Mouse (Mus musculus): ENCODE measurements around the gene Adgrl3.
"Not testable (repeated sequence)": the region's sequence is repeated elsewhere in the genome, so short reads cannot be mapped to it uniquely, and the experiment has no call there.

The Adgrl3 gene

DNA sequence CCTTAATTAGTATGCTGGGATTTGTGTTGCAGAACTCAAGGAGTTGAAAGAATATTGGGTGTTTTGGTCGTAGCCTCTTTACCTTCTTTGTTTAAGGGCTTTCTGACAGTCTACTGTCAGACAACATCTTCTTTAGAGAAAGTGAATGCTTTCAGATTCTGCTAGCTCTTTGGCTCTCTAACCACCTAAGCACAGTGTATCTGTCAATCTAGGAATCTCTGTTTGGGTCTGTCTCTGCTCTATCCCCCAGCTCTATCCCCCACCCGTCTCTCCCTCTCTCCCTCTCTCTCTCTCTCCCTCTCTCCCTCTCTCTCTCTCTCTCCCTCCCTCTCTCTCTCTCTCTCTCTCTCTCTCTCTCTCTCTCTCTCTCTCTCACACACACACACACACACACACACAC lies 535.2 kb downstream of the Adgrl3 start:
- not testable (repeated sequence) for DNase-seq (ENCODE audit: low read depth in 2 of 2, low spot score in 2 of 2)

DNA sequence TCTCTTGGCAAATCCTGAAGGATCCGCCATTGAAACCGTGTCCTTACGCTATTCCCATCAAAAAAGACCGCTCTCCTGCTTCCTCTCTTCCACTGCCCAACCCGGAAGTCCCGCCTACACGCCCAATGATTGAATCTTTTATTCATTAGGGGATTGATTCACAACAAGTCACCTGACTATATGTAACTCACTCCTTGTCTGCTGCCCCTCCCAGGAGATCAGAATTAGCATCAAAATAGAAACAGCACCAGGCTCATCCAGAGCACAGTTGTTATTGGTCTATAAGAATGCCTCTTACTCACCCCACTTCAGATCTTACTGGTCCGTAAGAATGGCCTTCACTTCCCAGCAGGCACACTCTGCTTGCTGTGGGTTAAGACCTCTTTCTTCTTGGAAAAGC lies 536.1 kb downstream of the Adgrl3 start:
- no peak for DNase-seq (ENCODE audit: low read depth in 2 of 2, low spot score in 2 of 2)

DNA sequence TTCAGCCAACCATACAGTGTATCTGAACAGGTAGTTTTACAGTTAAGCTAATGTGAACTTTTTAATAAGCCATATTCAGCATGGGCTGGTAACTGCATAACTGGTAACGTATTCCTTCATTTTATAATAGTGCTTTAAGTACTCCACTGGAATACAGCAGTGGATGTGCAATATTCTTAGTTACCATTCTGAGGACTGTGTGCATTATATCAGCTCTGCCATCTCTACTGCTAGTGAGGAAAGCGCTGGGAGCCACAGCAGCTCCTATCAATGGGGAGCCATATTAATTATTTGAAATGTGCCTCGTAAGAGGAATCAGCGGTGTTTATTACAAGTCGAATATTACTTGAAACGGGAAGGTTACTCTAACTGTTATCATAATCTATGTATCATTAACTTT lies 539.0 kb downstream of the Adgrl3 start:
- DNase-seq (ENCODE audit: low read depth in 2 of 2, low spot score in 2 of 2): no peak

DNA sequence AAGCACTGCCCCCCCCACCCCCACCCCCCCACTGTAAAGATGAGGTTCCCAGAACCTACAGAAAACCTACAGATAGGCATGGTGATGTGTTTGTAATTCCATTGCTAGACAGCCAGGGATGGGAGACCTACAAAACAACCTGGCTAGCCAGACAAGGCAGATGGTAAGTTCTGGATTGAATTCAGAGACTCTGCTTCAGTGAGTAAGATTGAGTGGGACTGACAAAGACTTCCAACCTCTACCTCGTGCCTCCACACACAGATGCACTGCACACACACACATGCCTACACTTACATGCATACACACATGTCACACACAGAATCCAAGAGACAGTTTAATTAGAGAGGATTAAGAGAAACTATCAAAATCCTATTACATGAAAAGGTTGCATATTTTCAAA lies 544.4 kb downstream of the Adgrl3 start:
- no peak for DNase-seq (ENCODE audit: low read depth in 2 of 2, low spot score in 2 of 2)

DNA sequence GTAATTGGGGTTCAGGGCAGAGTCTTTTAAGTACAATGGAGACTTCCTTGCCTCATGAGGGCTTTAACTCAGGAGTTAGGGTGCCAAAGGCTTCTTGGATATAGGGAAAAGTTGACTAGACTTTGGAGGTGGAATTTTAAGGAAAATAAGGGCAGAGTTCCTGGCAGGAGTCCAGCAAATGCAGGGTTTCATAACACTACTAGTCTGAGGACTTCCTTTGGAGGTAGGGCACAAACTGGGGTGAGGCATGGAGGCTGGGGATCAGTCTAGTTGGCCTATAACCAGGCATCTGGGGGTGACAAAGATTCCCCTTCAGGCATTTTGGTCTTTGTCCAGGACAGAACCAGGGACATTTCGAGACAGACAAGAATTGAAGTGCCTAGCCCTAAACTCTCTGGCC lies 546.6 kb downstream of the Adgrl3 start:
- no peak for DNase-seq (ENCODE audit: low read depth in 2 of 2, low spot score in 2 of 2)

DNA sequence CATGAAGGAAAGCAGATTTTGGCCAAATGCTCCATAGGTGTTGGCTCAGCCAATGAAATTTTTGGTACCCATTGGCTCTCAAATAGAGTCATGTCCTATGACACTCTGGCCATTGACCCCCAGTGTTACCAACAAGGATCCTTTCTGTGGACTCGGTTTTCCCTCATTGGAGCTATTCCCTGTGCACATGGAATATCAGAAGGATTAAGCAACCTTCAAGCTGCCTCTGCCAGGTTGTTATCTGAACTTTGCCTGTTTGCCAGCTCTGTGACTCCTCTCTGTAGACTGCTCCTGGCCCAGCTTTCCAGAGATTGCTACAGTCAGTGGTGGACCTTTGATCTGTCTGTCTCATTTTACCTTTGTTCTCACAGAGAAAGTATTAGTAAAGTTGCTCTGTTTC lies 548.8 kb downstream of the Adgrl3 start:
- no peak for DNase-seq (ENCODE audit: low read depth in 2 of 2, low spot score in 2 of 2)

DNA sequence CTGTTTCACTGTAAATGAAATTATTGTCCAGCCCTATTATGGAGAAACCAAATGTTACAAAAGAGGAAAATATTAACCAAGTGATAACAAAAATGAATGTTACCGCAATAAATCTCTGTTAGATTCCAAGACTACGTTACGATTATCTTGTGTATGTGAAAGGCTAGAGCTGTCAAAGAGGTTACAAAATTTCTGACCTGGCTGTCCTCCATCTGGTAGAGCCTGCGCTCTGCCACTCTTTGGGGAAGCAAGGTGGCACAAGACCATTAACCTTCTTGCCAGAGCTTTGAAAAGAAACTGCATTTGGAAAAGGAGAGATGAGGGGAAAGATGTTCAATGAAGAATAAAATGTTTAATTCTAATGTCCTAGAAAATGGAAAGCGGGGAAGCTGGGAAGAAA lies 562.9 kb downstream of the Adgrl3 start:
- no peak for DNase-seq (ENCODE audit: low read depth in 2 of 2, low spot score in 2 of 2)

DNA sequence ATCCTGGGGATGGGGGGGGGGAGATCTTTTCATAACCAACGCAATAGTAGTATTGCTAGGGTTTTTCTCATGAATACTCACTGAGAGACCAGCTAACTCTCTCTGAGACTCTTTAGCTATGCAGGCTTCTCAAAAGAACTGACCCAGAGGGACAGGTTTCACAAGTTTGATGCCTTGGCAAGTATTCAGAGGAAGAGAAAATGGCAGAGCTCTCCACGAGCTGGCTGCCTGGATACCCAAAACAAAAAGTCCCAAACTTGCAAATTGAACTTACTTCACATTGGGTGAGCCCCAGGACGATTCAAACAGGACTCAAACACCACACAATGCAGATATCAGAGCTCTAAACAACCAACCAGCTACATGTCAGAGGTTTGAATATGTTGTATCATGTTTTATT lies 563.5 kb downstream of the Adgrl3 start:
- no peak for DNase-seq (ENCODE audit: low read depth in 2 of 2, low spot score in 2 of 2)

DNA sequence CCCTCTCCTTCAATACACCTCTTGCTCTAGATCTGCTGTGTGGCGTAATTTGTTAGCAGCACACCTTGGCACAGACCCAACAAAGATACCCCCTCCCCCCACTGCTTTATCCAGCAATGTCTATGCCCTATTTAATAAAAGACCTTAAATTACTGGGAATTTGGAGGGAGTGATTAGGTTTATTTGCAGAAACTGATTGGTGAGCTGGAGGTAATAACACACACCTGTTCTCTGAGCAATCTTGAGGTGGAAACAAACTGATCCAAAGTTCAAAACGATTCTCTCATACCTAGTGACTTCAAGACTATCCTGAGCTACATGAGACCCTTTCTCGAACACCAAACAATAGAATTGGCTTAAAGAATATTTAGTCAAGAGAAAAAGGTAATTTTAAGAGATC lies 565.0 kb downstream of the Adgrl3 start:
- DNase-seq (ENCODE audit: low read depth in 2 of 2, low spot score in 2 of 2): no peak

DNA sequence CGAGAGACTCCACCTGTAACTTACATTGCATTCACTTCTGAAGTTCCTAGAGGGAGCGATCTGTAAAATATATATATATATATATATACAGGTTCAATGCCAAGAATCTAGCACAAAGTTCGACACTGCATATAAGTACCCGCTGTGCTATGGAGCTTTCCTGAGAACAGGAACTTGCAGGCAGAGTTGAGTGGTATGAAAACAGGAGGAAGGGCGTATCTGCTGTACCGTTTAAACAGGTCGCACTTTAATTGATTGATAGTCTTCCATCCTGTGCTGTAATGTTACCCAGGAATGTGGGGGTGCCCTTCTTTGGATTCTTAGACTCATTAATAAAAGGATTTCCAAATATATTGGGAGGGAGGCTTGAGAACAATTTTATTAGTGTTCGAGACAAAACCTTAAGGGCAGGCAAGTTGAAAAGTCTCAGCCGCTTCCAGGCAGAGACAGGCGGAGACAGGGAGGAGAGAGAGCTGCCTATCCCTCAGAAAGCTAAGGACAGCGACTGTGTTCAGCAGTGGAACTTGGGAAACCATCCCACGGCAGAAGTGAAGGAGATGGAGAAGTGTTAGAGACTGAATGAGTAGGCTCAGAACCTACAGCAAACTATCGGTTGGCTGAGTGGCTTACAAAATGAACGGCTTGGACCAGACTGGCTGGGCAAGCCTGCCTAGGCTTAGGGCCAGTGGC lies 570.2 kb downstream of the Adgrl3 start:
- DNase-seq (ENCODE audit: low read depth in 2 of 2, low spot score in 2 of 2): no peak

DNA sequence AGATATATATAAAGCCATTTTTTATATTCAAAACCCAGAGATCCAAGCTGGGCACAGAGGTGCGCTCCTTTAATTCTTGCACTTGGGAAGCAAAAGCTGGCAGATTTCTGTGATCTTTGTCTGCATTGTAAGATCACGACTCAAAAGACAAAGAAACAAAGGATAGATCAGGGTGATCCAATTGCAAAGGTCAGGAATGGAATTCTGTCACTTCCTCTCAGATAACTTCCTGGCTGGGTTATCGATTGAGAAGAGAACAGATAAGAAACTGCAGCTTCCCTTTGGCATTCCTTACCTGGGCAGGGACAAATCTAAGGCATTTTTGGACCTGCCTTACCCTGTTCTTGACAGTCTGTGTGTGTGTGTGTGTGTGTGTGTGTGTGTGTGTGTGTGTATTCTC lies 571.5 kb downstream of the Adgrl3 start:
- no peak for DNase-seq (ENCODE audit: low read depth in 2 of 2, low spot score in 2 of 2)

DNA sequence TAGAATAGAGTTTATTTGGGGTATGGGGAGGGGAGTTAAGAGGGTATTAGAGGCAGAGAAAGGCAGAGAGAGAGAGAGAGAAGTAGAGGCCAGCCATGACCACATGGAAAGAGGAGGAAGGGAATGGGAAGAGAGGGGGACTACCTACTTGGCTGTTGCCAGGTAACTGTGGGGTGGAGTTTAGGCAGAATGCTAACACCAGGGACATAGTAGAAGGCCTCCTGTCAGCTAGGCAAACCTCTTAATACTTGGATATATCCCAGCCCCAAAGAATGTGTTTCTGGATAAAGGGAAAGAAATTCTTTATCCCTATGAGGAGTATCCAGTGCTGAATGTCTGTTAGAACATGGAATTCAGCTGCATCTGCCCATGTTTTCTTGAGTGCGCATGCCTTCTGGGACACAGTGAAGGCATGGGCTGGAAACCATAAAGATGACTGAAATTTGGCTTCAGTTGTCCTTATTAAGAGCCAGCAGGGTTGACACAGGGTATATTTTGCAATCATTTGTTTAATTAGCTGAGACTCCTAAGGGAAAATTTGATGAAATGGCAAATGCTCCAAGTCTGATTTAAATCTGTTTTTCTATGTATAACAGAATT lies 573.6 kb downstream of the Adgrl3 start:
- no peak for DNase-seq (ENCODE audit: low read depth in 2 of 2, low spot score in 2 of 2)

DNA sequence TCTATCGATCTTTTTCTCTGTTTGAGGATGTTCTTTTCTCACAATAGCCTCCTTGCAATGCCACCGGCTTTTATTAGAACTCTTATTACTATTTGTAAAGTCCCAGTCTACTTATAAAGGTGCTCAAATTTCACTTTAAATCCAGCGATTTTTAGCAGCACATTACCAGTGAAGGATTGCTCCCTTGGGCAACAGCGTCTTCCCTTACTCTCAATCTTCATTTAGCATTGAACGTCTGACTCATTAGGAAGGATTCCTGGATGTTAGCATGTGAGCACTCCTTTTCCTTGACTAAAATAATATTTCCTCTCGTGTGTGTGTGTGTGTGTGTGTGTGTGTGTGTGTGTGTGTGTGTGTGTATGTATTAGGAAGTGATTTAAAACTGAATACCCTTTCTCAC lies 578.1 kb downstream of the Adgrl3 start:
- DNase-seq (ENCODE audit: low read depth in 2 of 2, low spot score in 2 of 2): no peak

DNA sequence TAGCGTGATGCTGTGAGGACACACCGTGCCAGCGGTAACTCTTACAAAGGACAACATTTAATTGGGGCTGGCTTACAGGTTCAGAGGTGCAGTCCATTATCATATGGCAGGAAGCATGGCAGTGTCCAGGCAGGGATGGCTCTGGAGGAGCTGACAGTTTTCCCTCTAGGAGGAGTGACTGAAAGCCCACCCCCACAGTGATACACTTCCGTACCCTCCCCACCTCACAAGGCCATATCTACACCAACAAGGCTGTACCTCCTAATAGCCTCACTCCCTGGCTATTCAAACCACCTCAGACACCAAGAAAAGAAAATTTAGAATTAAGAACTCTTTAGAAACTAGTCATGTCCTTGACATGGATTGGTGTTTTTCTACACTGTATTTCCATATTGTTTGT lies 583.0 kb downstream of the Adgrl3 start:
- DNase-seq (ENCODE audit: low read depth in 2 of 2, low spot score in 2 of 2): no peak

DNA sequence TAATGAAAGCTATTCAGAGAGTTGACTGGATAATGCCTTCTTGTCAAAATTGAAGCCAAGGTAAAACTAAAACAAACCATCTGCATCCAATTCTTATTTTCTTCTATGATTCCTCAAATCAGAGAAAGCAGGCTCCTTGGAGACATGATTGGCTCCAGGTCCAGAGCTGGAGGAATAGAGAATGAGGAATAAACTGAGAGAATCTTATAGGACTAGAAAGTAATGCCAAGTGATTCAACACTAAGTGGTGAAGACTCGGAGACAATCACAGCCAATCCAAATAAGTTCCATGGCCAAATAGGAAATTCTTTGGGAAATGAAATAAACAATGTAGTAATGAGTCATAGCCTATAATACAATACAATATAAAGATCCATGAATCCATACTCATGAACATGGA lies 585.7 kb downstream of the Adgrl3 start:
- DNase-seq (ENCODE audit: low read depth in 2 of 2, low spot score in 2 of 2): no peak

DNA sequence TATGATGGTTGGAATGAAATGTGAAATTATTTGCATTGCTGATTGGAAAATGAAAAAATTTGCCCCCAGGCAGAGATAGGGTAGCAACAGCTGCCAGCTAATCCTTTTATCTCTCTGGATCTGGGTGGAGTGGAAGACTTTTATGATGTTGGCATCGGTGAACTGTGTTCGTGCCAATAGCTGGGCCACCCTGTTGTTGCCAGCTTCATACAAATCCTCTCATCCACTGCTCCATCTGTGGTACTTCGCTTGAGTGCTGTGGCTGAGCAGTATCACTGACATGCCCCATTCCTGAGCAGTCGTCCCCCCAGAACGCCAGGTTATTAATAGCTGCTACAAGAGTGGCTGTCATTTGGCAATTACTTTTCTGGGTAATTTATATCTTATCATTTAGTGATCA lies 590.3 kb downstream of the Adgrl3 start:
- DNase-seq (ENCODE audit: low read depth in 2 of 2, low spot score in 2 of 2): no peak

DNA sequence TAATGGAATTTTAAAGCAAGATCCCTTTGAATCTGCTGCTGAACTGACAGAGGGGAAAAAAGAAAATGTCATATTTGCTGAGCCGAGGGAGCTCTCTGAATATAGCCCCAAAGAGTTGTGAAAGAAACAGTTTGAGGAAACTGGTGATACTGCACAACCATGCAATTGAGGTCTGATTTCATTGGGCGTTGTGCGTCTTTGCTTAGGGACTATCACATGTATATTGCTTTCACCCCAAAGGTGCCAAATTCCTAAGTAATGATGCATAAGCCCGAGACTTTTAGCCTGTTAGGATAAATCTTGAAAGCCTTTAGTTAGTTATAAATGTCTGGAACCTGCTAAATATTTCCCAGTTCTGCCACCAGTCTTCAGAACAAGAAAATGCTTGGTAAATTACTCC lies 594.7 kb downstream of the Adgrl3 start:
- no peak for DNase-seq (ENCODE audit: low read depth in 2 of 2, low spot score in 2 of 2)

DNA sequence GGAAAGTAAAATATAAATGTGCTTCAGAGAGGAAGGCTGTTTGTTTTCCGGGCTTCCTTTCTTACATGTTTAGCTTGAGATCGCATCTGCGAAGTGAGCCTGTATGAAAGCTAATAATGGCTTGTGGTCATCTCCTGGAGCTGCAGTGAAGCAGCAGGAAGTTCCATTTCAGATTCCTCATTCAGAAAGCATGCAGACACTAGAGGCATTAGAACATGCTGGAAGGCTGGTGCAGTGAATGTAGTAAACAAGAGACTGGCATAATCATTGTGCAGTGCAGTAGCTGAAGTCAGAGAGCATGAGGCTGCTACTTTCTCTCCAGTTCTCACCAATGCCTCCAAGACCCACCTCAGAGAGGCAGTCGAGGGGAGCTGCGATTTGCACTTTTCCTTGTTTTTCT lies 601.2 kb downstream of the Adgrl3 start:
- DNase-seq (ENCODE audit: low read depth in 2 of 2, low spot score in 2 of 2): no peak

DNA sequence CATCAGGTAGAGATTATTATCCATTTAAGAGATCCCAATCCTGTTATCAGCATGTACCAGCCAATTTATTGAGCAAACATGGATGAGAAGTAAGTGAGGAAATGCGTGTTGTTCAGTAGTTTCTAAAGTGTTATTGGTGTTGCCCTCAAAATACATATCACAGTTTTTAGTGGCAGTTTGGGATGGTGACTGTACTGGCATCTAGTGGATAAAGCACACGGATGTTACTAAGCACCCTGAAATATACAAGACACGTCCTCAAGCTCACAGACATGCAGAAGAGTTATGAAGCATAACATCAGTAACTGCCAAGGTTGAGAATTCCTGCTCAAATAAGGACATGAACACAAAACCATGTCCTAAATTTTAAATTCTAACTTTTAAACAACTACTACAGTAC lies 601.8 kb downstream of the Adgrl3 start:
- DNase-seq (ENCODE audit: low read depth in 2 of 2, low spot score in 2 of 2): no peak

DNA sequence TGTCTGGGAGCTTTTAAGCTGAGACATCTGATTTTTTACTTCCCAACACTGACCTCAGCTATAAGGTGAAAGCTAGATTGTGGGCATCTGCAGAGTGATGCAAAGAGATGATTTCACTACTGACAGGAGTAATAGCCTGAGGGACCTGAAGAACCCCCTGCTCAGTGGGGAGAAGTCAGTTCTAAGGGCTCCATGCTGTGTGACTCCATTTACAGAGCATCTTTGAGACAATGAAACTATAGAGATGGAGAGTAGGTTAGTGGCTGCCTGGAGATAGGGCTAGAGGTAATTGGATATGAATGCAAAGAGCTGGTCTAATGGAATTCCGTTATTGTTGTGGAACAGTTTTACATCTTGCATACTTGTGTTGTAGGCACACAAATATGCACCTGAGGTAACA lies 603.9 kb downstream of the Adgrl3 start:
- DNase-seq (ENCODE audit: low read depth in 2 of 2, low spot score in 2 of 2): no peak

DNA sequence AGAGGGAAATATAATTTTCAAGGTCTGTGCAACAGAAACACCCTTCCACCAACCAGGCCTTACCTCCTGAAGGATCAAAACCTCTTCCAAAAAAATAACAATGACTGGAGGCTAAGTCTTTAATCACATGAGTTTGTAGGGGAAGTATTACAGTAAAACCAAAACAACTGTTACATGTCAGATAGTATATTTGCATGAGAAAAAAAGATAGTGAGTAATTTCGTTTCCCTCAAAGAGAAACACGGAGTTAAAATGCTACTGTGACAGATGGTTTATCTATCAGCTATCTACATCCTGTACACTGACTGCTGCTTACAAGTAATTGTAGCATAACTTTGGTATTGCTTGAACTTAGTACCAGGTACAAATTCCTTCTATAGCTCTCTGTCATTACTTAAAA lies 616.2 kb downstream of the Adgrl3 start:
- DNase-seq (ENCODE audit: low read depth in 2 of 2, low spot score in 2 of 2): no peak

DNA sequence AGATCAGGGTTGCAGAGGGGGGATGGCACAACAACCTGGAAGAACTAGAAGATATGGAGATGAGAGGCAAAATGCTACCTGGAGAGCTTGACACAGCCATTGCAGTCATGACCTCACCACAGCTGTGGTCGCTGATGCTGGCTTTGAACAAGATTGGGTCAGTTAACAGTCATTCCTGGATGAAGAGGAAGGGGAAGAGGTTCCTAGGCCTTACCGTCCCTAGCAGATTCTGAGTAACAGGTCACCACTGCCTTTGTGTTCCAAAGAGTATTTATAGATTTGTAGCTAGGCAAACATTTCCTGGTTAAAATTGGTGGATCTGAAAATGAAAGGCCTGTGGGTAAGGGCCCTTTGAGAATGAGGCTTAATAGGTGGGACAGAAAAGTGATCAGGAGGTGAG lies 618.5 kb downstream of the Adgrl3 start:
- no peak for DNase-seq (ENCODE audit: low read depth in 2 of 2, low spot score in 2 of 2)

DNA sequence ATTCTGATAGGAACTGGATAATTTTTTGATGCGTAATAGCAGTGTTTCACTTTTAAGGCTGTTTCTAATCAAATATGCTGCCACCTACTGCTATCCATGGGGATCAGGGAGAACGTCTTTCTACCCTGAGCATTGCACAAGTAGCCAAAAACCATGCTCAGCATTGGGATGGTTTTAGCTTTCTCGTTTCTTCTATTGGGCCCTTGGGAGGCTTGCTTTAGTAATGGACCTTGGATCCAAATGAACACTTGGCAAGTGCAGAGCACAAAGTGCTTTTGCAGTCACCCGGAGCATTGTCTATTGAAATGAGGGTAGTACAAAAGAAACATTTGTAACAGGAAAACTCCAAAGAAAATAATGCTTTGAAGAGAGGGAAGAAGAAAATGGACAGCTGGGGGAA lies 620.2 kb downstream of the Adgrl3 start:
- no peak for DNase-seq (ENCODE audit: low read depth in 2 of 2, low spot score in 2 of 2)

Measured in CD8-positive naive resting alpha-beta T cell, adult 2 months (primary cell).